Mouse (Mus musculus) embryonic facial prominence, embryonic 12.5 days (tissue): ENCODE results near the gene Fgf8. TPM values are rescaled to one million over a fixed set of nuclear protein-coding genes. Genes with fewer than 3 reads are reported as not detected.

ENCODE experiments used
- ATAC-seq: fragments of 200-750 bp; cut with Nextera tagmentation; 2 replicates; pipeline ENCODE4 v1.8.0; 2017; ENCODE audit not compliant: insufficient number of reproducible peaks, insufficient read depth, low FRiP score, low TSS enrichment
- H3K27ac ChIP-seq: fragments of 300-500 bp; sonication (generic); 2 replicates; pipeline ENCODE4 v1.5.1; 2016; ENCODE audit warnings: mild to moderate bottlenecking
- H3K27me3 ChIP-seq: fragments of 300-500 bp; sonication (generic); 2 replicates; pipeline ENCODE4 v1.6.1; 2016; ENCODE audit warnings: mild to moderate bottlenecking, moderate library complexity
- H3K36me3 ChIP-seq: fragments of 300-500 bp; sonication (generic); 2 replicates; pipeline ENCODE4 v1.6.1; 2016; ENCODE audit warnings: mild to moderate bottlenecking
- H3K4me1 ChIP-seq: fragments of 300-500 bp; sonication (generic); 2 replicates; pipeline ENCODE4 v1.6.1; 2016
- H3K4me2 ChIP-seq: fragments of 300-500 bp; sonication (generic); replicated peaks from 2 replicates; pipeline ENCODE4 v1.6.1; 2016; ENCODE audit warnings: mild to moderate bottlenecking, moderate library complexity
- H3K4me3 ChIP-seq: fragments of 300-500 bp; sonication (generic); 2 replicates; pipeline ENCODE4 v1.5.1; 2016; ENCODE audit warnings: mild to moderate bottlenecking
- H3K9ac ChIP-seq: fragments of 300-500 bp; sonication (generic); 2 replicates; pipeline ENCODE4 v1.6.1; 2016; ENCODE audit warnings: mild to moderate bottlenecking, moderate library complexity
- H3K9me3 ChIP-seq: fragments of 300-500 bp; sonication (generic); 2 replicates; pipeline ENCODE4 v1.6.1; 2016; ENCODE audit warnings: mild to moderate bottlenecking, moderate library complexity
- WGBS: fragments of 180-500 bp; shearing (Covaris S2); methylation state at CpG from one replicate; pipeline ENCODE4 v1.1.7; 2016; 5-methylcytosine and 5-hydroxymethylcytosine counted together
- polyA plus RNA-seq: library from polyadenylated mRNA; unstranded; fragments of >200 nt; fragmentation: Nextera tagmentation; extraction: Ambion mirVana; gene quantifications from 2 replicates; pipeline ENCODE4 v1.2.1, GENCODE M21; 2016

Fgf8 gene
- 3.5 and 6.1 TPM in 2 replicates for polyA plus RNA-seq

- peak within 1 kb of the TSS; percentile 46 for H3K4me3 ChIP-seq
- peaks cover 36% of the 10 kb centered on the region for H3K4me1 ChIP-seq
- peak within 1 kb of the TSS; percentile 84 for H3K4me2 ChIP-seq
- no peaks in the 10 kb centered on the region for H3K9me3 ChIP-seq
- no peaks in the 10 kb centered on the region for H3K36me3 ChIP-seq
- peak within 1 kb of the TSS; percentile 42 for H3K9ac ChIP-seq
- under 1% methylated on average over 47 of the region's 68 CpGs for WGBS
- ATAC-seq, result no peak
- H3K27me3 ChIP-seq, result peaks cover 92% of the 10 kb centered on the region
- H3K27ac ChIP-seq, result no peak within 1 kb of the TSS
Observed at GRCm38 (mm10) chr19:45742218-45742983, at the start of gene Fgf8. Gene Fgf8 (minus strand): TSS chr19:45742915.

DNA sequence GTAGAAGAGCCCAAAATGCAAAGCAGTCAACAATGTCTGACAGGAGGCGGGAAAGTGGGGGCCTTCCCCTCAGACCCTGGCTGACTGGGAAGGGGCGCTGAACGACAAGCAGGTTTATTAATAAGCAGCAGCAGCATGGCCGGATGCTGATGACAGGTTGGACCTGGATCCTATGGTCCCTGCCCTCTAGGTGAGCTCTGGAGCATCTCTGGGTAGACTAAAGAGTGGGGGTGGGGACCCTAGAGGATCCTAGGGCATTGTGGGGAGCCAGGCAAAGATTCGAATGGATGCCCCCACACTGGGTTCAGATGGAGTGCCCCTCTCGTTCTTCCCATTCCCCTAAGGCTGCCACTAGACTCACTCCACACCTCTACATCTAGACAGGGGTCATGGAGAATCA, 49.7 kb upstream of the Fgf8 start:
- Histone ChIP-seq H3K9me3 (no peaks in the 10 kb centered on the region), H3K4me2 (no peak overlapping the region), H3K9ac (no peak overlapping the region), H3K27ac (no peak overlapping the region), H3K4me3 (no peak overlapping the region), H3K36me3 (no peaks in the 10 kb centered on the region), H3K4me1 (peaks cover 11% of the 10 kb centered on the region; the same call in 1 of the 2 replicates), H3K27me3 (0 out of 2 replicates have a peak, but pooled peaks cover 3% of the 10 kb centered on the region)
- WGBS, result 86% methylated on average over 6 of the region's 6 CpGs
- no peak for ATAC-seq

DNA sequence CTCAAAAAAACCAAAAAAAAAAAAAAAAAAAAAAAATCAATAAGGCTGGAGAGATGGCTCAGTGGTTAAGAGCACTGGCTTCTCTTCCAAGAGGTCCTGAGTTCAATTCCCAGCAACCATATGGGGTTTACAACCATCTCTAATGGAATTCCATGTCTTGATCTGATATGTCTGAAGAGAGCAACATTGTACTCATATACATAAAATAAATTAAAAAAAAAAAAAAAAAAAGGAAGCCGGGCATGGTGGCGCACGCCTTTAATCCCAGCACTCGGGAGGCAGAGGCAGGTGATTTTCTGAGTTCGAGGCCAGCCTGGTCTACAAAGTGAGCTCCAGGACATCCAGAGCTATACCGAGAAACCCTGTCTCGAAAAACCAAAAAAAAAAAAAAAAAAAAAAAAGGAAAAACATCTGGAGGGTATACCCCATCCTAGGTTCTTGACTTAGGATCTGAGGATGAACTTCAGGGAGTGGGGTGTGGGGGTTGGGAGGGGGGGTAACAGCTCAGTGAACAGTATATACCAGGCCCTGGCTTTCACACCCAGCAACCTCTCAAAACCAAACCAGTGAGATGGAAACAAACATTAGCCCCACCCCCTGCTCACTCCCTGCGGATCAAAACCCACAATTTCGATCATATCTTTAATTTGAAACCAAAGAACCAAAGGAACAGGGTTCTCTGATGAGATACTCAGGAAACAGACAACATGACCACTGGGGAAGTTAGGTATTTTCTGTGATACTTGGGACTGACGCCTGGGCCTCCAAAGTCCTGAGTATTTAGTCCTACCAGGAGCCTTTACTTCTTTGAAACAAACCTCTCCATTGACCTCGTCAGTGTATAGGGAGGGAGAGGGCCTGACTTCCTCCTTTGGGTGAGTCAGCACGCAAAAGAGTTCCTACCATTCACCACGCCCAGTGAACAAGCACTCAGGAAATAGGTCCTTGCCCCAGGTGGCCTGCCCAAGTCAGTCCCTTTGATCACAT, 47.5 kb upstream of the Fgf8 start:
- Histone ChIP-seq H3K9me3 (no peaks in the 10 kb centered on the region), H3K4me1 (peaks cover 4% of the 10 kb centered on the region; the same call in 1 of the 2 replicates), H3K4me3 (no peak overlapping the region), H3K36me3 (no peaks in the 10 kb centered on the region), H3K9ac (no peak overlapping the region), H3K27me3 (no peaks in the 10 kb centered on the region), H3K27ac (no peak overlapping the region), H3K4me2 (no peak overlapping the region)
- WGBS, result 76% methylated on average over 13 of the region's 13 CpGs
- ATAC-seq, result no peak

- no peaks in the 10 kb centered on the region for H3K27me3 ChIP-seq
- peaks cover 4% of the 10 kb centered on the region; the same call in 1 of the 2 replicates for H3K4me1 ChIP-seq
- WGBS, result 83% methylated on average over 7 of the region's 7 CpGs
Observed at GRCm38 (mm10) chr19:45789365-45789764, 46.6 kb upstream of the Fgf8 start.

GRCm38 (mm10) chr19:45788337-45788736, 45.6 kb upstream of the Fgf8 start:
- H3K4me3 ChIP-seq, result no peak overlapping the region
- no peak overlapping the region for H3K27ac ChIP-seq
- H3K9me3 ChIP-seq, result no peaks in the 10 kb centered on the region
- ATAC-seq, result no peak
- H3K36me3 ChIP-seq, result no peaks in the 10 kb centered on the region
- H3K4me1 ChIP-seq, result peaks cover 4% of the 10 kb centered on the region; the same call in 1 of the 2 replicates
- WGBS, result 61% methylated on average over 4 of the region's 4 CpGs
- H3K27me3 ChIP-seq, result no peaks in the 10 kb centered on the region
- no peak overlapping the region for H3K9ac ChIP-seq
- H3K4me2 ChIP-seq, result no peak overlapping the region

More at GRCm38 (mm10) chr19:45789365-45789764, 46.6 kb upstream of the Fgf8 start:
- no peak overlapping the region for H3K4me2 ChIP-seq
- no peak overlapping the region for H3K4me3 ChIP-seq
- no peak for ATAC-seq
- H3K27ac ChIP-seq, result no peak overlapping the region
- H3K9me3 ChIP-seq, result no peaks in the 10 kb centered on the region
- no peaks in the 10 kb centered on the region for H3K36me3 ChIP-seq
- no peak overlapping the region for H3K9ac ChIP-seq

GRCm38 (mm10) chr19:45787450-45787849, 44.7 kb upstream of the Fgf8 start:
- no peak for ATAC-seq
- Histone ChIP-seq H3K9ac (no peak overlapping the region), H3K27me3 (no peaks in the 10 kb centered on the region), H3K9me3 (no peaks in the 10 kb centered on the region), H3K27ac (no peak overlapping the region), H3K4me3 (no peak overlapping the region), H3K36me3 (no peaks in the 10 kb centered on the region), H3K4me1 (no peaks in the 10 kb centered on the region), H3K4me2 (no peak overlapping the region)
- WGBS, result 69% methylated on average over 3 of the region's 3 CpGs

- 61% methylated on average over 3 of the region's 3 CpGs for WGBS
- H3K4me3 ChIP-seq, result no peak overlapping the region
- no peak overlapping the region for H3K9ac ChIP-seq
- no peak overlapping the region for H3K4me2 ChIP-seq
- no peaks in the 10 kb centered on the region for H3K9me3 ChIP-seq
- H3K36me3 ChIP-seq, result 0 out of 2 replicates have a peak, but pooled peaks cover 2% of the 10 kb centered on the region
- H3K4me1 ChIP-seq, result peaks cover 17% of the 10 kb centered on the region
- no peak for ATAC-seq
- H3K27ac ChIP-seq, result no peak overlapping the region
- H3K27me3 ChIP-seq, result no peaks in the 10 kb centered on the region
Observed at GRCm38 (mm10) chr19:45785470-45785869, 42.8 kb upstream of the Fgf8 start.

GRCm38 (mm10) chr19:45783933-45784576, 41.3 kb upstream of the Fgf8 start:
- ATAC-seq, result no peak; the same call in 1 of the 2 replicates
- peak overlapping the region; percentile 58 for H3K9ac ChIP-seq
- no peaks in the 10 kb centered on the region for H3K9me3 ChIP-seq
- H3K27ac ChIP-seq, result peak overlapping the region; percentile 78
- H3K4me1 ChIP-seq, result peaks cover 20% of the 10 kb centered on the region
- peaks cover 14% of the 10 kb centered on the region; the same call in 1 of the 2 replicates for H3K36me3 ChIP-seq
- peak overlapping the region; percentile 61 for H3K4me2 ChIP-seq
- no peaks in the 10 kb centered on the region for H3K27me3 ChIP-seq
- H3K4me3 ChIP-seq, result peak overlapping the region; percentile 99
- 30% methylated on average over 17 of the region's 17 CpGs for WGBS

DNA sequence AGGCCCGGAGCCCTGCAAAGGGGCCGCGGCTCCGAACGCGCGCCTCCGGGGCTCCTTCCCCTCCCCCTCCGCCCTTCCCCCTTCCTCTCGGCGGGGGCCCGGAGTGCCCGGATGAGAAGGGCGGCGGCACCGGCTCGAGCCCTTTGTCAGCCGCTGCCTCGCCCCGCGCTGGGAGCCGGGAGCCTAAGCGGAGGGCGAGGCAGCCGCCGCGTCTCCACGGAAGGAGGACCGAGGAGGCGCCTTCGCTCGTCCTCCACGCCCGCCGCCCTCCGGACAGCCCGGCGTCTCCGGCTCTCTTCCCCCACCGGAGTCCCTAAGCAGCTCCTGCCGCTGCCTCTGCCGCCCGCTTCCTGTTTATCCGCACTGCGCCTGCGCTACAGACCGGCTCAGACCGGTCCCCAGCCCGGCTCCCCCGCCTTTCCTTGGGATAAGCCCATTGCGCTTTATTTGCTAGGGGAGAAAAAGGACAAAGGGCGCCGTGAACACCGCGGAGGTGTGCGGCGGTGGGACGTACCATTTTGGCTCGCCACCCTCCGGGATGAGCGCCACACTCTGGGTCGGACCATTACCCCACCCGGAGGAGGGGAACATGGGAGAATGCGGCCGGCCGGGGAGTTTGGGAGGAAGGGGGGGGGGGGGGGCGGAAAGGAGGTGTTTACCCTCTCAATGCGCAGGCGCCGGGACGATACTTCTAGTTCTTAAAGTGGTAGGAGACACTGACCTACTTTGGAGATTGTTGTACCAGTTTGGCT, 40.6 kb upstream of the Fgf8 start, which contains the start of gene Mgea5:
Gene Mgea5, minus strand, starts transcription at position 657 of the 752 bp plus-strand sequence.
- Histone ChIP-seq H3K9ac (peak within 1 kb of the TSS; percentile 99), H3K4me2 (peak within 1 kb of the TSS; percentile 70), H3K27ac (peak within 1 kb of the TSS; percentile 99), H3K27me3 (no peaks in the 10 kb centered on the region), H3K9me3 (no peaks in the 10 kb centered on the region), H3K36me3 (peaks cover 19% of the 10 kb centered on the region), H3K4me1 (peaks cover 20% of the 10 kb centered on the region), H3K4me3 (peak within 1 kb of the TSS; percentile 99)
- WGBS, result under 1% methylated on average over 70 of the region's 71 CpGs
- peak; percentile 98 for ATAC-seq

DNA sequence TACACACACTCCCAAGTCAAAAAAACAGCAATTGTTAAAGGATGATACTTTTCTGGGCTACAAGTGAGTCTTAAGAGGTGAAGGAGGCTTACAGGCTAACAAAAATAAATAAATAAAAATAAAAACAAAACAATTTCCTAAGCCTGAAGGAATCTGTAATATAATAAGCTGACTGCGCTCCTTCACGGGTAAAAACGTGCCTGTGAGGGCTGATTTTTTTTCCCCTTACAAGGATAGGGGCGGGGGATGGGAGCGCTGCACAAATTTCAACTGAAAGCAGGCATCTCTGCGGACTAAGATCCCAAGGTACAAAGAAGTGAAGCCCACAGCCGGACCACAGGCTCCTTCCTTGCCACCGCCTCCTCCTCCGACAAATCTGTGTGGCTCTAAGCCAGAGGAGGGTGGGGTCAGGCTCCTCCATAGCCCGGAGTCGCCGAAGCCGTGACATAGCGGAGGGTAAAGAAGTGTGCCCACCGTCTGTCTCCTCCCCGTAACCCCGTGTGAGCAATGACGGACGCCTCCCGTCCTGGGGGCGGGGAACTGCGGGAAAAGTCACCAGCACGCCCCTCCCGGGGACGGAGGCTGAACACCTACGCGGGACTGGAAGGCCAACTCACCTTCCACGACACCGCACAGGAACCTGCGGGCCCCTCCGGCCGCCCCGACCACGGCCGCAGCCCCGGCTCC, 39.7 kb upstream of the Fgf8 start:
- H3K4me2 ChIP-seq, result peak overlapping the region; percentile 70
- H3K27ac ChIP-seq, result peak overlapping the region; percentile 99
- no peaks in the 10 kb centered on the region for H3K27me3 ChIP-seq
- H3K9me3 ChIP-seq, result no peaks in the 10 kb centered on the region
- peaks cover 20% of the 10 kb centered on the region for H3K4me1 ChIP-seq
- peak overlapping the region; percentile 99 for H3K4me3 ChIP-seq
- H3K36me3 ChIP-seq, result peaks cover 27% of the 10 kb centered on the region
- ATAC-seq, result peak; percentile 35; the same call in 1 of the 2 replicates
- under 1% methylated on average over 36 of the region's 36 CpGs for WGBS
- peak overlapping the region; percentile 99 for H3K9ac ChIP-seq
